Mouse (Mus musculus): Measurements from ENCODE around the gene Dclre1b. TPM values are rescaled to one million over a fixed set of nuclear protein-coding genes. Genes with fewer than 3 reads are reported as not detected.

Dclre1b gene
- polyA plus RNA-seq, 1 experiment from 2014 or later, result 21.1 TPM

GRCm38 (mm10) chr3:103780271-103780670 lies 29.0 kb downstream of the Dclre1b start:
- WGBS, result 87% methylated on average over 3 of the region's 3 CpGs
- Histone ChIP-seq H3K27me3 (replicated peaks; ENCODE audit: control insufficient read depth, insufficient read depth, low read length) (no peaks in the 10 kb centered on the region), H3K27ac (ENCODE audit: low read length) (no peak overlapping the region), H3K9me3 (ENCODE audit: control insufficient read depth, low read length) (no peaks in the 10 kb centered on the region), H3K36me3 (ENCODE audit: control insufficient read depth, insufficient read depth, low read length) (peaks cover 4% of the 10 kb centered on the region; the same call in 1 of the 2 replicates), H3K4me1 (ENCODE audit: control insufficient read depth, insufficient read depth, low read length) (peaks cover 2% of the 10 kb centered on the region), H3K4me3 (ENCODE audit: low read length) (no peak overlapping the region), H3K9ac (ENCODE audit: low read depth, low read length) (no peak overlapping the region), H3K4me2 (ENCODE audit: low read depth, low read length) (no peak overlapping the region)
- no peak for ATAC-seq

- peaks cover 2% of the 10 kb centered on the region for H3K4me1 ChIP-seq (ENCODE audit: control insufficient read depth, insufficient read depth, low read length)
- no peaks in the 10 kb centered on the region for H3K9me3 ChIP-seq (ENCODE audit: control insufficient read depth, low read length)
- ATAC-seq, result no peak
- no peak overlapping the region for H3K27ac ChIP-seq (ENCODE audit: low read length)
- no peaks in the 10 kb centered on the region for H3K27me3 ChIP-seq (replicated peaks; ENCODE audit: control insufficient read depth, insufficient read depth, low read length)
- no peak overlapping the region for H3K4me2 ChIP-seq (ENCODE audit: low read depth, low read length)
- WGBS, result 80% methylated on average over 7 of the region's 7 CpGs
- H3K4me3 ChIP-seq (ENCODE audit: low read length), result no peak overlapping the region
- H3K36me3 ChIP-seq (ENCODE audit: control insufficient read depth, insufficient read depth, low read length), result peaks cover 4% of the 10 kb centered on the region; the same call in 1 of the 2 replicates
- no peak overlapping the region for H3K9ac ChIP-seq (ENCODE audit: low read depth, low read length)
Measured at GRCm38 (mm10) chr3:103779183-103779582, 30.1 kb downstream of the Dclre1b start.

GRCm38 (mm10) chr3:103778660-103779059 lies 30.6 kb downstream of the Dclre1b start:
- H3K9ac ChIP-seq (ENCODE audit: low read depth, low read length), result no peak overlapping the region
- no peak overlapping the region for H3K27ac ChIP-seq (ENCODE audit: low read length)
- no peaks in the 10 kb centered on the region for H3K27me3 ChIP-seq (replicated peaks; ENCODE audit: control insufficient read depth, insufficient read depth, low read length)
- no peak overlapping the region for H3K4me3 ChIP-seq (ENCODE audit: low read length)
- no peak for ATAC-seq
- peaks cover 4% of the 10 kb centered on the region; the same call in 1 of the 2 replicates for H3K36me3 ChIP-seq (ENCODE audit: control insufficient read depth, insufficient read depth, low read length)
- WGBS, result 79% methylated on average over 6 of the region's 6 CpGs
- H3K4me2 ChIP-seq (ENCODE audit: low read depth, low read length), result no peak overlapping the region
- H3K9me3 ChIP-seq (ENCODE audit: control insufficient read depth, low read length), result no peaks in the 10 kb centered on the region
- H3K4me1 ChIP-seq (ENCODE audit: control insufficient read depth, insufficient read depth, low read length), result no peaks in the 10 kb centered on the region; the same call in none of the 2 replicates

DNA sequence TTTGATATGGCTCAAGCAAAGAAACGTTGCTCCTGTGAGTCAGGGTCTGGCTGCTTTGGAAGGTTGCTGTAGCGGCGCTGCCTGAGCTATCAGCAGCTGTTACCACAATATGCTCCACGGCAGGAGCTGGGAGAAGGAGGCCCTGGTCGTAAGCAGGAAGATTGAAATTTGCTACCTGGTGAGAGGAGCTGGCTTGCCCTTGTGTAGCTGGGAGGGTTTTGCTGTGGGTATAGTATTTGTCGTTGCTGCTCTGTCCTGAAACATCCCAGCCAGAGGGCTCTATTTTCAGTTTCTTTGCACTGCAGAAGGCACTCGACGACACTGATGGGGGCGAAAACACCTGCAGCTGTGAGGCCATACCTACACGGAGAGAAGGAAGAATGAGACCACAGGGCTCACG lies 31.3 kb downstream of the Dclre1b start:
- Histone ChIP-seq H3K27me3 (replicated peaks; ENCODE audit: control insufficient read depth, insufficient read depth, low read length) (no peaks in the 10 kb centered on the region), H3K4me1 (ENCODE audit: control insufficient read depth, insufficient read depth, low read length) (peaks cover 2% of the 10 kb centered on the region; the same call in 1 of the 2 replicates), H3K27ac (ENCODE audit: low read length) (no peak overlapping the region), H3K36me3 (ENCODE audit: control insufficient read depth, insufficient read depth, low read length) (peaks cover 4% of the 10 kb centered on the region; the same call in 1 of the 2 replicates), H3K4me2 (ENCODE audit: low read depth, low read length) (no peak overlapping the region), H3K4me3 (ENCODE audit: low read length) (no peak overlapping the region), H3K9me3 (ENCODE audit: control insufficient read depth, low read length) (no peaks in the 10 kb centered on the region), H3K9ac (ENCODE audit: low read depth, low read length) (no peak overlapping the region)
- WGBS, result 86% methylated on average over 11 of the region's 11 CpGs
- no peak for ATAC-seq

GRCm38 (mm10) chr3:103774009-103774408 lies 35.2 kb downstream of the Dclre1b start:
- Histone ChIP-seq H3K27ac (ENCODE audit: low read length) (no peak overlapping the region), H3K36me3 (ENCODE audit: control insufficient read depth, insufficient read depth, low read length) (peaks cover 4% of the 10 kb centered on the region; the same call in 1 of the 2 replicates)
- WGBS, result 91% methylated on average over 15 of the region's 15 CpGs

GRCm38 (mm10) chr3:103773508-103773907 lies 35.7 kb downstream of the Dclre1b start:
- ATAC-seq, result no peak
- Histone ChIP-seq H3K9me3 (ENCODE audit: control insufficient read depth, low read length) (no peaks in the 10 kb centered on the region), H3K4me2 (ENCODE audit: low read depth, low read length) (no peak overlapping the region), H3K27me3 (replicated peaks; ENCODE audit: control insufficient read depth, insufficient read depth, low read length) (no peaks in the 10 kb centered on the region), H3K4me1 (ENCODE audit: control insufficient read depth, insufficient read depth, low read length) (0 out of 2 replicates have a peak, but pooled peaks cover 2% of the 10 kb centered on the region), H3K4me3 (ENCODE audit: low read length) (no peak overlapping the region), H3K27ac (ENCODE audit: low read length) (no peak overlapping the region), H3K36me3 (ENCODE audit: control insufficient read depth, insufficient read depth, low read length) (peaks cover 4% of the 10 kb centered on the region; the same call in 1 of the 2 replicates), H3K9ac (ENCODE audit: low read depth, low read length) (no peak overlapping the region)
- WGBS, result 82% methylated on average over 3 of the region's 3 CpGs

More at GRCm38 (mm10) chr3:103774009-103774408, 35.2 kb downstream of the Dclre1b start:
- Histone ChIP-seq H3K4me1 (ENCODE audit: control insufficient read depth, insufficient read depth, low read length) (0 out of 2 replicates have a peak, but pooled peaks cover 2% of the 10 kb centered on the region), H3K9ac (ENCODE audit: low read depth, low read length) (no peak overlapping the region), H3K4me3 (ENCODE audit: low read length) (no peak overlapping the region), H3K4me2 (ENCODE audit: low read depth, low read length) (no peak overlapping the region), H3K9me3 (ENCODE audit: control insufficient read depth, low read length) (no peaks in the 10 kb centered on the region), H3K27me3 (replicated peaks; ENCODE audit: control insufficient read depth, insufficient read depth, low read length) (no peaks in the 10 kb centered on the region)
- ATAC-seq, result no peak

DNA sequence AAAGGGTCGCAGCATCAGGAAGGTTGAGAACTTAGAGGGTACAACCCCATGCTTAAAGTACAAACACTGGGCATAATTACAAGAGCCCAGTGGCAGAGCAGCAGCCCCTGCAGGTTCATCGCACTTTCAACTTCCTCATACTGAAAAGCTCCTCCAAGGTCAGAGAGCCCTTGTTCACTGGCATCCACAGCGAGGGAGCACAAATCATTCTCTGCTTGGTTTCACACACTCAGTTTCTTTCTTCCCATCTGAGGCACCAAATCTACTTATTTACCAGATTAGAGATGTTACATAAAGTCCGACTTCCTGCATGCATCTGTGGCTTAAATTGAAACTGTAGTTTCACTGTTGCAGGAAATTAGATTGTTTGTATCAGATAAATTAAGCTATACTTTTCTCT lies 36.4 kb downstream of the Dclre1b start:
- WGBS, result 76% methylated on average over 4 of the region's 4 CpGs
- Histone ChIP-seq H3K4me3 (ENCODE audit: low read length) (no peak overlapping the region), H3K27me3 (replicated peaks; ENCODE audit: control insufficient read depth, insufficient read depth, low read length) (no peaks in the 10 kb centered on the region), H3K4me1 (ENCODE audit: control insufficient read depth, insufficient read depth, low read length) (0 out of 2 replicates have a peak, but pooled peaks cover 2% of the 10 kb centered on the region), H3K27ac (ENCODE audit: low read length) (no peak overlapping the region), H3K9me3 (ENCODE audit: control insufficient read depth, low read length) (no peaks in the 10 kb centered on the region), H3K4me2 (ENCODE audit: low read depth, low read length) (no peak overlapping the region), H3K9ac (ENCODE audit: low read depth, low read length) (no peak overlapping the region), H3K36me3 (ENCODE audit: control insufficient read depth, insufficient read depth, low read length) (peaks cover 4% of the 10 kb centered on the region; the same call in 1 of the 2 replicates)
- no peak for ATAC-seq

DNA sequence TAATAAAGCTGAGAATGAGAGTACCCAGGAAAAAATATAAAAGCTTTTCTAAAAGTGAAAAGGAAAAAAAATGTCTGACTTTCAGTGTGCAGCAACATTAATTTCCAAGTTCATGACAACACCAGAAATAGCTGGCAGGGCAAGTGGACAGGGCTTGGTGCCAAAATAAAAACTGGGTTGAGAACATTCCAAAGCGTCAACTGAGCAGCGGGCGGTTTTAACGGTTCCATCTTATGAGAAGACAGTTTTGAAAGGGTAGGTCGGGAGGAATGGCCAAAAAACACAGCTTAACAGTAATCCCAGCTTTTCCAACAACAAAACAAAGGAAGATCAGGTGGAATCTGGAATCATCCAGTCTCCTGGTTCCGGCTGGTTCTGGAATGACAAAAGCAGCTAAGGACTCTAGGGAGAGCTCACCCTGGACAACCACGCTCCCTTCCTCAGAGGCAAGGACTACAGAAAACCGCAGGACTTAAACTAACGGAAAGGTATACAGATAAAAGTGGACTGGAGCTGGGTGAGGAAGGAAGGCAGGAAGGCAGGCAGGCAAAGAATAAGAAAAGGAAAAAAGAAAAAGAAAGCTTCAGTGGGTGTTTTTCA lies 37.6 kb downstream of the Dclre1b start:
- Histone ChIP-seq H3K9ac (ENCODE audit: low read depth, low read length) (no peak overlapping the region), H3K4me2 (ENCODE audit: low read depth, low read length) (no peak overlapping the region), H3K27ac (ENCODE audit: low read length) (no peak overlapping the region), H3K9me3 (ENCODE audit: control insufficient read depth, low read length) (no peaks in the 10 kb centered on the region), H3K4me1 (ENCODE audit: control insufficient read depth, insufficient read depth, low read length) (0 out of 2 replicates have a peak, but pooled peaks cover 2% of the 10 kb centered on the region), H3K27me3 (replicated peaks; ENCODE audit: control insufficient read depth, insufficient read depth, low read length) (no peaks in the 10 kb centered on the region), H3K36me3 (ENCODE audit: control insufficient read depth, insufficient read depth, low read length) (no peaks in the 10 kb centered on the region), H3K4me3 (ENCODE audit: low read length) (no peak overlapping the region)
- no peak for ATAC-seq
- WGBS, result 65% methylated on average over 9 of the region's 9 CpGs

- Histone ChIP-seq H3K9ac (ENCODE audit: low read depth, low read length) (no peak overlapping the region), H3K36me3 (ENCODE audit: control insufficient read depth, insufficient read depth, low read length) (peaks cover 4% of the 10 kb centered on the region; the same call in 1 of the 2 replicates), H3K9me3 (ENCODE audit: control insufficient read depth, low read length) (no peaks in the 10 kb centered on the region), H3K27me3 (replicated peaks; ENCODE audit: control insufficient read depth, insufficient read depth, low read length) (no peaks in the 10 kb centered on the region), H3K4me2 (ENCODE audit: low read depth, low read length) (no peak overlapping the region), H3K4me3 (ENCODE audit: low read length) (no peak overlapping the region), H3K27ac (ENCODE audit: low read length) (no peak overlapping the region), H3K4me1 (ENCODE audit: control insufficient read depth, insufficient read depth, low read length) (no peaks in the 10 kb centered on the region)
- WGBS, result 80% methylated on average over 3 of the region's 3 CpGs
- no peak for ATAC-seq
Measured at GRCm38 (mm10) chr3:103766789-103767188, 42.5 kb downstream of the Dclre1b start.

Measured in intestine, embryonic 16.5 days (tissue).